Mouse (Mus musculus): ENCODE results near the gene Pde6h. TPM values are rescaled to one million over a fixed set of nuclear protein-coding genes. Genes with fewer than 3 reads are reported as not detected.

The Pde6h gene
- polyA plus RNA-seq, 1 experiment from 2014 or later, result 0.40 TPM

- Histone ChIP-seq H3K9me3 (ENCODE audit: control insufficient read depth, low read length) (no peaks in the 10 kb centered on the region), H3K4me3 (ENCODE audit: low read depth, low read length) (no peak overlapping the region), H3K4me2 (replicated peaks; ENCODE audit: low read depth) (no peak overlapping the region), H3K27me3 (ENCODE audit: control insufficient read depth, insufficient read depth, low read length) (no peaks in the 10 kb centered on the region), H3K36me3 (ENCODE audit: control insufficient read depth, insufficient read depth, low read length) (no peaks in the 10 kb centered on the region), H3K4me1 (replicated peaks; ENCODE audit: control insufficient read depth, insufficient read depth) (0 out of 2 replicates have a peak, but pooled peaks cover 8% of the 10 kb centered on the region), H3K9ac (ENCODE audit: low read length) (no peak overlapping the region), H3K27ac (replicated peaks) (peak overlapping the region; percentile 78)
- no peak for TF ChIP-seq EP300 (optimal IDR thresholded peaks at IDR 0.05)
- TF ChIP-seq CTCF (IDR thresholded peaks at IDR 0.05; ENCODE audit: low read depth), result no peak
- DNase-seq (ENCODE audit: low spot score) (no peak), ATAC-seq (ENCODE audit: low FRiP score, low TSS enrichment) (no peak)
- WGBS, result 71% methylated on average over 6 of the region's 6 CpGs
Measured at GRCm38 (mm10) chr6:136914234-136914633, 9.4 kb upstream of the Pde6h start.

GRCm38 (mm10) chr6:136915721-136916395 is 7.8 kb upstream of the Pde6h start:
- TF ChIP-seq EP300 (optimal IDR thresholded peaks at IDR 0.05) (no peak), CTCF (IDR thresholded peaks at IDR 0.05; ENCODE audit: low read depth) (no peak)
- H3K4me3 ChIP-seq (ENCODE audit: low read depth, low read length), result no peak overlapping the region
- 74% methylated on average over 8 of the region's 8 CpGs for WGBS

GRCm38 (mm10) chr6:136917885-136918284 is 5.7 kb upstream of the Pde6h start:
- Histone ChIP-seq H3K4me1 (replicated peaks; ENCODE audit: control insufficient read depth, insufficient read depth) (0 out of 2 replicates have a peak, but pooled peaks cover 2% of the 10 kb centered on the region), H3K9ac (ENCODE audit: low read length) (no peak overlapping the region), H3K36me3 (ENCODE audit: control insufficient read depth, insufficient read depth, low read length) (no peaks in the 10 kb centered on the region), H3K4me2 (replicated peaks; ENCODE audit: low read depth) (no peak overlapping the region), H3K4me3 (ENCODE audit: low read depth, low read length) (no peak overlapping the region), H3K27ac (replicated peaks) (peak overlapping the region; percentile 24; the same call in 1 of the 2 replicates), H3K9me3 (ENCODE audit: control insufficient read depth, low read length) (no peaks in the 10 kb centered on the region), H3K27me3 (ENCODE audit: control insufficient read depth, insufficient read depth, low read length) (no peaks in the 10 kb centered on the region)
- TF ChIP-seq CTCF (IDR thresholded peaks at IDR 0.05; ENCODE audit: low read depth) (no peak), EP300 (optimal IDR thresholded peaks at IDR 0.05) (no peak)
- ATAC-seq (ENCODE audit: low FRiP score, low TSS enrichment) (no peak), DNase-seq (ENCODE audit: low spot score) (no peak)
- WGBS, result 15% methylated on average over 2 of the region's 2 CpGs

More at GRCm38 (mm10) chr6:136915721-136916395, 7.8 kb upstream of the Pde6h start:
- Histone ChIP-seq H3K4me1 (replicated peaks; ENCODE audit: control insufficient read depth, insufficient read depth) (0 out of 2 replicates have a peak, but pooled peaks cover 6% of the 10 kb centered on the region), H3K36me3 (ENCODE audit: control insufficient read depth, insufficient read depth, low read length) (no peaks in the 10 kb centered on the region), H3K9me3 (ENCODE audit: control insufficient read depth, low read length) (no peaks in the 10 kb centered on the region), H3K27ac (replicated peaks) (no peak overlapping the region), H3K27me3 (ENCODE audit: control insufficient read depth, insufficient read depth, low read length) (no peaks in the 10 kb centered on the region), H3K4me2 (replicated peaks; ENCODE audit: low read depth) (no peak overlapping the region), H3K9ac (ENCODE audit: low read length) (no peak overlapping the region)
- no peak for DNase-seq (ENCODE audit: low spot score)
- no peak for ATAC-seq (ENCODE audit: low FRiP score, low TSS enrichment)

GRCm38 (mm10) chr6:136920320-136921257 is 3.0 kb upstream of the Pde6h start:
- TF ChIP-seq CTCF (IDR thresholded peaks at IDR 0.05; ENCODE audit: low read depth), result peak; percentile 93
- TF ChIP-seq EP300 (optimal IDR thresholded peaks at IDR 0.05), result no peak

GRCm38 (mm10) chr6:136921601-136922000 is 2.0 kb upstream of the Pde6h start:
- Histone ChIP-seq H3K27me3 (ENCODE audit: control insufficient read depth, insufficient read depth, low read length) (no peaks in the 10 kb centered on the region), H3K4me2 (replicated peaks; ENCODE audit: low read depth) (no peak overlapping the region), H3K4me3 (ENCODE audit: low read depth, low read length) (no peak overlapping the region), H3K27ac (replicated peaks) (no peak overlapping the region), H3K9ac (ENCODE audit: low read length) (no peak overlapping the region), H3K36me3 (ENCODE audit: control insufficient read depth, insufficient read depth, low read length) (no peaks in the 10 kb centered on the region), H3K4me1 (replicated peaks; ENCODE audit: control insufficient read depth, insufficient read depth) (0 out of 2 replicates have a peak, but pooled peaks cover 2% of the 10 kb centered on the region), H3K9me3 (ENCODE audit: control insufficient read depth, low read length) (no peaks in the 10 kb centered on the region)
- TF ChIP-seq CTCF (IDR thresholded peaks at IDR 0.05; ENCODE audit: low read depth) (no peak), EP300 (optimal IDR thresholded peaks at IDR 0.05) (no peak)
- no peak for DNase-seq (ENCODE audit: low spot score)
- 74% methylated on average over 7 of the region's 7 CpGs for WGBS
- no peak for ATAC-seq (ENCODE audit: low FRiP score, low TSS enrichment)

More at GRCm38 (mm10) chr6:136920320-136921257, 3.0 kb upstream of the Pde6h start:
- 0 out of 2 replicates have a peak, but pooled peaks cover 2% of the 10 kb centered on the region for H3K4me1 ChIP-seq (replicated peaks; ENCODE audit: control insufficient read depth, insufficient read depth)
- no peaks in the 10 kb centered on the region for H3K27me3 ChIP-seq (ENCODE audit: control insufficient read depth, insufficient read depth, low read length)
- no peak overlapping the region for H3K9ac ChIP-seq (ENCODE audit: low read length)
- 35% methylated on average over 16 of the region's 16 CpGs for WGBS
- no peaks in the 10 kb centered on the region for H3K36me3 ChIP-seq (ENCODE audit: control insufficient read depth, insufficient read depth, low read length)
- H3K4me3 ChIP-seq (ENCODE audit: low read depth, low read length), result no peak overlapping the region
- no peak overlapping the region for H3K27ac ChIP-seq (replicated peaks)
- ATAC-seq (ENCODE audit: low FRiP score, low TSS enrichment) (peak; percentile 62), DNase-seq (ENCODE audit: low spot score) (peak; percentile 69)
- no peaks in the 10 kb centered on the region for H3K9me3 ChIP-seq (ENCODE audit: control insufficient read depth, low read length)
- no peak overlapping the region for H3K4me2 ChIP-seq (replicated peaks; ENCODE audit: low read depth)
